Mouse (Mus musculus) hindbrain, embryonic 15.5 days (tissue): ENCODE results near the gene Kif23. TPM values are rescaled to one million over a fixed set of nuclear protein-coding genes. Genes with fewer than 3 reads are reported as not detected.

Source experiments
- ATAC-seq: fragments of 200-750 bp; cut with Nextera tagmentation; 2 replicates; pipeline ENCODE4 v1.8.0; 2017; ENCODE audit warnings: low read depth, moderate number of reproducible peaks, moderate TSS enrichment; ENCODE audit not compliant: low FRiP score
- H3K27ac ChIP-seq: fragments of 300-500 bp; sonication (generic); replicated peaks from 2 replicates; pipeline ENCODE4 v1.5.1; 2015; ENCODE audit warnings: mild to moderate bottlenecking, inconsistent platforms
- H3K27me3 ChIP-seq: fragments of 300-500 bp; sonication (generic); 2 replicates; pipeline ENCODE4 v1.6.1; 2015; ENCODE audit warnings: control low read depth, inconsistent platforms
- H3K36me3 ChIP-seq: fragments of 300-500 bp; sonication (generic); 2 replicates; pipeline ENCODE4 v1.6.1; 2015; ENCODE audit warnings: control low read depth, inconsistent platforms
- H3K4me1 ChIP-seq: fragments of 300-500 bp; sonication (generic); replicated peaks from 2 replicates; pipeline ENCODE4 v1.6.1; 2015; ENCODE audit warnings: control low read depth, inconsistent platforms
- H3K4me2 ChIP-seq: fragments of 300-500 bp; sonication (generic); 2 replicates; pipeline ENCODE4 v1.6.1; 2015; ENCODE audit warnings: moderate library complexity, mild to moderate bottlenecking, inconsistent platforms
- H3K4me3 ChIP-seq: fragments of 300-500 bp; sonication (generic); 2 replicates; pipeline ENCODE4 v1.5.1; 2015; ENCODE audit warnings: mild to moderate bottlenecking, inconsistent platforms
- H3K9ac ChIP-seq: fragments of 300-500 bp; sonication (generic); 2 replicates; pipeline ENCODE4 v1.6.1; 2015; ENCODE audit warnings: inconsistent platforms
- H3K9me3 ChIP-seq: fragments of 300-500 bp; sonication (generic); 2 replicates; pipeline ENCODE4 v1.6.1; 2016; ENCODE audit warnings: control low read depth, inconsistent platforms
- WGBS: fragments of 180-500 bp; shearing (Covaris S2); methylation state at CpG from one replicate; pipeline ENCODE4 v1.1.7; 2015; 5-methylcytosine and 5-hydroxymethylcytosine counted together
- polyA plus RNA-seq: library from polyadenylated mRNA; unstranded; fragments of >200 nt; fragmentation: Nextera tagmentation; extraction: Ambion mirVana; gene quantifications from 2 replicates; pipeline ENCODE4 v1.2.1, GENCODE M21; 2015

The Kif23 gene
- polyA plus RNA-seq, 1 experiment from 2014 or later, result 20.4 TPM

GRCm38 (mm10) chr9:61911300-61912128, 35.1 kb downstream of the Kif23 start:
- H3K9ac ChIP-seq, result no peak overlapping the region
- no peak overlapping the region for H3K4me2 ChIP-seq
- no peaks in the 10 kb centered on the region for H3K27me3 ChIP-seq
- H3K36me3 ChIP-seq, result peaks cover 22% of the 10 kb centered on the region
- no peak overlapping the region for H3K27ac ChIP-seq
- 69% methylated on average over 6 of the region's 6 CpGs for WGBS
- no peak overlapping the region for H3K4me3 ChIP-seq
- peaks cover 33% of the 10 kb centered on the region for H3K4me1 ChIP-seq
- ATAC-seq, result no peak
- no peaks in the 10 kb centered on the region for H3K9me3 ChIP-seq

DNA sequence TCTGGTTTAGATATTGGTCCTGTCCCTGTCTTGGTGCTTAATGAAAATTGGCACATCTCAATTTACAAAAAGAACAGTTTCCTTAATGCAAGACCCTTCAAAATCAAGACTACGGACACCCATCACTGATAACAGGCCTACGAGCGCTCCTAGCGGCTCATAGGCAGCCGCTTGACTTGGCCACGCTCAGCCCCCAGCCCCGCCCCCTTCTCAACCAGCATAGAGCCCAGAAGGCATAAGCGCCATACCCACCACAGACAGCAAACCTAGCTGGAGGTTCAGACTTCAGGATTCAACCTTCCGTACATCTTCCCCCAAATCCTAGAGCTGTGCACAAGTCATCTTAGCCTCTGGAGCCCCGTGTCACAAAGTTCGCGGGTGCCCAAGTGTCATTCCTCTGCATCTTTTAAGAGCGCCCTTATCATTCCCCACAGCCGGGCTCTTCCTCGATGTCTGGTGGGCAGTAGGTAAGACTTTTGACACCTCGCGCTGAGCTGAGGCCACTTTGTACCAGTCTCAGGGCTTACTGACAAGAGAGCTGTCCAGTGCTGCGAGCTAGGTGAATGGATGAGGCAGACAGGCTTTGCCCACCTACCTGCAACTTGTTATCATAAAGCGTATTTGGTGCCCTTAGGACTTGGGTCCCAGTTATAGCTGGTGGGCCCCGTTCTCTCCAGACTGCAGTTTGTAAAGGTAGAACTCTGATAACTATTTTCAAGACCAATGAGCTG, 35.9 kb downstream of the Kif23 start:
- no peak overlapping the region for H3K27ac ChIP-seq
- no peaks in the 10 kb centered on the region for H3K27me3 ChIP-seq
- ATAC-seq, result no peak
- H3K4me2 ChIP-seq, result no peak overlapping the region
- peaks cover 33% of the 10 kb centered on the region for H3K4me1 ChIP-seq
- H3K9me3 ChIP-seq, result no peaks in the 10 kb centered on the region
- H3K36me3 ChIP-seq, result peaks cover 22% of the 10 kb centered on the region
- WGBS, result 45% methylated on average over 20 of the region's 20 CpGs
- H3K9ac ChIP-seq, result no peak overlapping the region
- H3K4me3 ChIP-seq, result no peak overlapping the region

DNA sequence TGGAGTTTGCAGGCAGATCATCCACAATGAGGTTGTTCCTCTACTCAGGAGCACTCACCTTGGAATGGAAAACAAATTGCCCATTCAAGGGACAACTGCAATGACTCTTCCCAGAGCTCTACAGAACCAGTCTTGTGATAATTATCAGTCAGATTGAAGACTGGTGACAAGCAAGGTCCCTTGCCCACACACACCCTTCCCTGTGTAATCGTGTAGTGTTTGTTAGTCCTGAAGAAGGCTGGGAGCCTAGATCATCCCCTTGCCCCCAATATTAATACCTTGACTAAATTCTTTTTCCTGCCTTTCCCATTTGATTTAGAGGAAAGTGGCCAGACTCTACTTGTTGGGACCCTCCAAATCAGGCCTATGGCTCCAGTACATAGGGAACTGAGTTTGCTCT, 36.9 kb downstream of the Kif23 start:
- no peak overlapping the region for H3K9ac ChIP-seq
- peaks cover 26% of the 10 kb centered on the region for H3K4me1 ChIP-seq
- ATAC-seq, result no peak
- H3K27me3 ChIP-seq, result no peaks in the 10 kb centered on the region
- H3K9me3 ChIP-seq, result no peaks in the 10 kb centered on the region
- no peak overlapping the region for H3K27ac ChIP-seq
- H3K36me3 ChIP-seq, result peaks cover 22% of the 10 kb centered on the region
- no peak overlapping the region for H3K4me3 ChIP-seq
- H3K4me2 ChIP-seq, result no peak overlapping the region
- WGBS, result 87% methylated on average over 1 of the region's 1 CpGs

GRCm38 (mm10) chr9:61908832-61909407, 37.7 kb downstream of the Kif23 start:
- ATAC-seq, result no peak
- Histone ChIP-seq H3K36me3 (peaks cover 22% of the 10 kb centered on the region), H3K4me1 (peaks cover 24% of the 10 kb centered on the region), H3K9me3 (no peaks in the 10 kb centered on the region), H3K4me3 (no peak overlapping the region), H3K27ac (no peak overlapping the region), H3K9ac (no peak overlapping the region), H3K4me2 (no peak overlapping the region), H3K27me3 (no peaks in the 10 kb centered on the region)
- WGBS, result 91% methylated on average over 11 of the region's 11 CpGs

DNA sequence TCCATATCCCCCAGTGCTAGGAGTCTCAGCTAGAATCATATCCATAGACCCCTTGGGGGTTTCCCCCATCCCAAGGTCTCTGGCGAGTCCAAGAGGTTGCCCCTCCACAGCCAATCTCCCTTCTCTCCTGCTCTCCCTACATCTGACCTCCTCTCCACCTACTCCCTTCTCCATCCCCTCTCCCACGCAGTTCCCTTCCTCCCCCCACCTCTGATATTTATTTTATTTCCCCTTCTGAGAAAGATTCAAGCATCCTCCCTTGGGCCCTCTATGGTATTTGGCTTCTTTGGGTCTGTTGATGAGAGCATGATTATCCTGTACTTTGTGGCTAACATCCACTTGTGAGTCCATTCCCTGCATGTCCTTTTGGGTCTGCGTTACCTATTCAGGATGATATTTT, 38.2 kb downstream of the Kif23 start:
- no peak overlapping the region for H3K4me3 ChIP-seq
- H3K4me2 ChIP-seq, result no peak overlapping the region
- no peaks in the 10 kb centered on the region for H3K9me3 ChIP-seq
- H3K27me3 ChIP-seq, result no peaks in the 10 kb centered on the region
- H3K4me1 ChIP-seq, result peaks cover 18% of the 10 kb centered on the region
- peaks cover 22% of the 10 kb centered on the region for H3K36me3 ChIP-seq
- no peak overlapping the region for H3K9ac ChIP-seq
- no peak for ATAC-seq
- WGBS, result 77% methylated on average over 3 of the region's 3 CpGs
- H3K27ac ChIP-seq, result no peak overlapping the region

- Histone ChIP-seq H3K9me3 (no peaks in the 10 kb centered on the region), H3K4me3 (no peak overlapping the region), H3K36me3 (peaks cover 20% of the 10 kb centered on the region), H3K27me3 (no peaks in the 10 kb centered on the region), H3K4me2 (no peak overlapping the region), H3K4me1 (peaks cover 14% of the 10 kb centered on the region), H3K9ac (no peak overlapping the region), H3K27ac (no peak overlapping the region)
- no peak for ATAC-seq
- 85% methylated on average over 4 of the region's 4 CpGs for WGBS
Observed at GRCm38 (mm10) chr9:61907621-61908295, 38.8 kb downstream of the Kif23 start.

- H3K4me1 ChIP-seq, result peaks cover 14% of the 10 kb centered on the region
- 71% methylated on average over 10 of the region's 10 CpGs for WGBS
- H3K9me3 ChIP-seq, result no peaks in the 10 kb centered on the region
- H3K27ac ChIP-seq, result no peak overlapping the region
- no peaks in the 10 kb centered on the region for H3K27me3 ChIP-seq
- no peak for ATAC-seq
- H3K4me3 ChIP-seq, result no peak overlapping the region
- H3K36me3 ChIP-seq, result peaks cover 11% of the 10 kb centered on the region; the same call in 1 of the 2 replicates
- H3K9ac ChIP-seq, result no peak overlapping the region
- H3K4me2 ChIP-seq, result no peak overlapping the region
Observed at GRCm38 (mm10) chr9:61906912-61907311, 39.7 kb downstream of the Kif23 start.

DNA sequence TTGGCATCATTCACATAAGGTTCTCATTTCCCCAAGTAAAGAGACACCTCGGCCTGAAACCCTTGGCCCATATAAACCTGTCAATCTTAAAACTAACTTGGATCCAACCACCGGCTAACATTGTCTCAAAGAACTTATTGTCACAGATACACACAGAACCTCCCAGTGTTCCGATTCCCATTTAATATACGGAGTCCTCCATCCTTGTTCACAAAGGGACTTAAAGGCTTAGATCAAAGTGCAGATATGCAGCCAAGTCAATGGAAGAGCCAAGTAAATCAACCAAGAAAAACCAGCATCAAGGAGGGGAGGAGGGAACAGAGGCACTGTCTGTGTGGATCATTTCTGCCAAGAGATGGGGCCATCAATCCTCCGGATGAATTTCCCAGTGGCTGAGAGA, 41.0 kb downstream of the Kif23 start:
- ATAC-seq, result no peak
- H3K4me2 ChIP-seq, result no peak overlapping the region
- WGBS, result 67% methylated on average over 5 of the region's 5 CpGs

GRCm38 (mm10) chr9:61904201-61904600, 42.4 kb downstream of the Kif23 start:
- no peak overlapping the region for H3K27ac ChIP-seq
- 76% methylated on average over 7 of the region's 7 CpGs for WGBS
- ATAC-seq, result no peak
- no peak overlapping the region for H3K9ac ChIP-seq
- H3K9me3 ChIP-seq, result no peaks in the 10 kb centered on the region
- no peak overlapping the region for H3K4me2 ChIP-seq
- no peaks in the 10 kb centered on the region for H3K36me3 ChIP-seq
- H3K27me3 ChIP-seq, result peaks cover 7% of the 10 kb centered on the region; the same call in 1 of the 2 replicates
- no peak overlapping the region for H3K4me3 ChIP-seq
- H3K4me1 ChIP-seq, result peaks cover 16% of the 10 kb centered on the region

More for the DNA sequence above, 41.0 kb downstream of the Kif23 start:
- Histone ChIP-seq H3K27me3 (0 out of 2 replicates have a peak, but pooled peaks cover 6% of the 10 kb centered on the region), H3K36me3 (no peaks in the 10 kb centered on the region), H3K9me3 (no peaks in the 10 kb centered on the region), H3K4me3 (no peak overlapping the region), H3K27ac (no peak overlapping the region), H3K9ac (no peak overlapping the region), H3K4me1 (peaks cover 13% of the 10 kb centered on the region)

DNA sequence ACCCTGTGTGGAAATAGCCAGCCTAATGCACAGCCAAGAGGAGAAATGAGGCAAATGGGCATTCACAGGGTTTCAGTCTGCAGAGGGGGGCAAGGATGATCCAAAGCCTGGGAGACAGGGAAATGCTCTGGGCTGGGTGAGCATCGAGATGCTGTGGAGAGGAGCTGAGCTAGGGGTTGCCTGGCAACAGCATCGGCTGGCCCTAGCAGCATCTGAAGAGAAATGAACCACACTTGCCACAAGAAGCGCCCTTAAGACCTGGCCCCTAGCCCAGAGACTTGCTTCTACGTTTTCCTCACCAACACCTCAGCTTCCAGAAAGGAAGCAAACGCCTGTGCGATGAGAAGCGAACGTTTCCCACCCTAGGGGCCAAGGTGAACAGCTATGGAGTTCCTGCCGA, 44.1 kb downstream of the Kif23 start:
- Histone ChIP-seq H3K4me2 (no peak overlapping the region), H3K9ac (no peak overlapping the region)

GRCm38 (mm10) chr9:61901574-61901973, 45.0 kb downstream of the Kif23 start:
- H3K9me3 ChIP-seq, result no peaks in the 10 kb centered on the region
- peaks cover 18% of the 10 kb centered on the region for H3K4me1 ChIP-seq
- WGBS, result 79% methylated on average over 4 of the region's 4 CpGs
- no peak overlapping the region for H3K4me2 ChIP-seq
- ATAC-seq, result no peak
- H3K27ac ChIP-seq, result no peak overlapping the region
- H3K9ac ChIP-seq, result no peak overlapping the region
- H3K4me3 ChIP-seq, result no peak overlapping the region
- H3K27me3 ChIP-seq, result peaks cover 18% of the 10 kb centered on the region
- no peaks in the 10 kb centered on the region for H3K36me3 ChIP-seq

More for the DNA sequence above, 44.1 kb downstream of the Kif23 start:
- Histone ChIP-seq H3K36me3 (no peaks in the 10 kb centered on the region), H3K9me3 (no peaks in the 10 kb centered on the region), H3K4me1 (peaks cover 18% of the 10 kb centered on the region), H3K27me3 (peaks cover 14% of the 10 kb centered on the region), H3K4me3 (no peak overlapping the region), H3K27ac (no peak overlapping the region)
- WGBS, result 22% methylated on average over 9 of the region's 9 CpGs
- ATAC-seq, result peak; percentile 70
